Mouse (Mus musculus) forebrain, embryonic 10.5 days (tissue): ENCODE results near the gene Rtn2. TPM values are rescaled to one million over a fixed set of nuclear protein-coding genes. Genes with fewer than 3 reads are reported as not detected.

ENCODE experiments used
- DNase-seq: peaks from one replicate; pipeline ENCODE4 v3.0.0-alpha.2; 2017; ENCODE audit warnings: low spot score; ENCODE audit errors: extremely low spot score
- H3K27ac ChIP-seq: fragments of 300-500 bp; sonication (generic); 2 replicates; pipeline ENCODE4 v1.5.1; 2016; ENCODE audit warnings: mild to moderate bottlenecking
- H3K27me3 ChIP-seq: fragments of 300-500 bp; sonication (generic); 2 replicates; pipeline ENCODE4 v1.6.1; 2016; ENCODE audit warnings: mild to moderate bottlenecking; ENCODE audit not compliant: poor library complexity, severe bottlenecking
- H3K36me3 ChIP-seq: fragments of 300-500 bp; sonication (generic); replicated peaks from 2 replicates; pipeline ENCODE4 v1.6.1; 2016; ENCODE audit warnings: mild to moderate bottlenecking, moderate library complexity
- H3K4me1 ChIP-seq: fragments of 300-500 bp; sonication (generic); 2 replicates; pipeline ENCODE4 v1.6.1; 2016
- H3K4me3 ChIP-seq: fragments of 300-500 bp; sonication (generic); 2 replicates; pipeline ENCODE4 v1.5.1; 2016; ENCODE audit warnings: mild to moderate bottlenecking, moderate library complexity
- H3K9me3 ChIP-seq: fragments of 300-500 bp; sonication (generic); 2 replicates; pipeline ENCODE4 v1.6.1; 2016; ENCODE audit warnings: mild to moderate bottlenecking, moderate library complexity
- WGBS: fragments of 180-500 bp; shearing (Covaris S2); methylation state at CpG from one replicate; pipeline ENCODE4 v1.1.7; 2016; 5-methylcytosine and 5-hydroxymethylcytosine counted together
- polyA plus RNA-seq: library from polyadenylated mRNA; unstranded; fragments of >200 nt; fragmentation: Nextera tagmentation; extraction: Ambion mirVana; gene quantifications from 2 replicates; pipeline ENCODE4 v1.2.1, GENCODE M21; 2016

Rtn2 gene
- polyA plus RNA-seq, 1 experiment from 2014 or later, result 33.1 TPM

GRCm38 (mm10) chr7:19306819-19307738 lies 24.7 kb downstream of the Rtn2 start:
- H3K27me3 ChIP-seq, result peaks cover 73% of the 10 kb centered on the region
- peaks cover 57% of the 10 kb centered on the region for H3K4me1 ChIP-seq
- H3K4me3 ChIP-seq, result peak overlapping the region; percentile 78
- H3K36me3 ChIP-seq, result no peaks in the 10 kb centered on the region
- H3K27ac ChIP-seq, result 0 out of 2 replicates have a peak overlapping the region, but pooled peaks have one; percentile 17
- DNase-seq, result no peak
- H3K9me3 ChIP-seq, result no peaks in the 10 kb centered on the region
- 68% methylated on average over 25 of the region's 25 CpGs for WGBS

GRCm38 (mm10) chr7:19307739-19308453 lies 25.5 kb downstream of the Rtn2 start:
- H3K4me1 ChIP-seq, result peaks cover 55% of the 10 kb centered on the region
- 1% methylated on average over 18 of the region's 18 CpGs for WGBS
- peak overlapping the region; percentile 66 for H3K27ac ChIP-seq

GRCm38 (mm10) chr7:19308454-19309277 lies 26.2 kb downstream of the Rtn2 start:
- Histone ChIP-seq H3K4me1 (peaks cover 50% of the 10 kb centered on the region), H3K36me3 (no peaks in the 10 kb centered on the region), H3K4me3 (peak overlapping the region; percentile 78), H3K27ac (peak overlapping the region; percentile 66), H3K27me3 (peaks cover 67% of the 10 kb centered on the region), H3K9me3 (no peaks in the 10 kb centered on the region)
- under 1% methylated on average over 58 of the region's 58 CpGs for WGBS
- peak; percentile 98 for DNase-seq

More at GRCm38 (mm10) chr7:19307739-19308453, 25.5 kb downstream of the Rtn2 start:
- Histone ChIP-seq H3K27me3 (peaks cover 68% of the 10 kb centered on the region), H3K36me3 (no peaks in the 10 kb centered on the region), H3K9me3 (no peaks in the 10 kb centered on the region), H3K4me3 (peak overlapping the region; percentile 78)
- peak; percentile 60 for DNase-seq

GRCm38 (mm10) chr7:19309278-19309883 lies 27.0 kb downstream of the Rtn2 start:
- Histone ChIP-seq H3K36me3 (no peaks in the 10 kb centered on the region), H3K9me3 (no peaks in the 10 kb centered on the region), H3K27me3 (peaks cover 65% of the 10 kb centered on the region), H3K27ac (no peak overlapping the region), H3K4me1 (peaks cover 43% of the 10 kb centered on the region), H3K4me3 (peak overlapping the region; percentile 78)
- no peak for DNase-seq
- WGBS, result 2% methylated on average over 48 of the region's 48 CpGs

GRCm38 (mm10) chr7:19309884-19310641 lies 27.6 kb downstream of the Rtn2 start, which contains the start of gene Fosb:
Gene Fosb, minus strand, starts transcription at chr7:19310051.
- peak; percentile 94 for DNase-seq
- peaks cover 61% of the 10 kb centered on the region for H3K27me3 ChIP-seq

GRCm38 (mm10) chr7:19311991-19312390 lies 29.6 kb downstream of the Rtn2 start:
- peaks cover 54% of the 10 kb centered on the region for H3K27me3 ChIP-seq
- 39% methylated on average over 4 of the region's 4 CpGs for WGBS
- no peaks in the 10 kb centered on the region for H3K36me3 ChIP-seq
- no peak overlapping the region for H3K27ac ChIP-seq
- H3K4me3 ChIP-seq, result no peak overlapping the region
- DNase-seq, result no peak
- peaks cover 40% of the 10 kb centered on the region for H3K4me1 ChIP-seq
- H3K9me3 ChIP-seq, result no peaks in the 10 kb centered on the region

More at GRCm38 (mm10) chr7:19309884-19310641, 27.6 kb downstream of the Rtn2 start, which contains the start of gene Fosb:
- H3K27ac ChIP-seq, result peak within 1 kb of the TSS; percentile 77
- peak within 1 kb of the TSS; percentile 78 for H3K4me3 ChIP-seq
- no peaks in the 10 kb centered on the region for H3K9me3 ChIP-seq
- H3K36me3 ChIP-seq, result no peaks in the 10 kb centered on the region
- peaks cover 36% of the 10 kb centered on the region for H3K4me1 ChIP-seq
- WGBS, result under 1% methylated on average over 49 of the region's 49 CpGs

GRCm38 (mm10) chr7:19314033-19314432 lies 31.6 kb downstream of the Rtn2 start:
- no peak overlapping the region for H3K4me3 ChIP-seq
- H3K9me3 ChIP-seq, result no peaks in the 10 kb centered on the region
- WGBS, result 63% methylated on average over 5 of the region's 5 CpGs
- peaks cover 25% of the 10 kb centered on the region for H3K4me1 ChIP-seq
- no peaks in the 10 kb centered on the region for H3K36me3 ChIP-seq
- no peak for DNase-seq
- H3K27me3 ChIP-seq, result peaks cover 62% of the 10 kb centered on the region
- no peak overlapping the region for H3K27ac ChIP-seq

GRCm38 (mm10) chr7:19316451-19317161 lies 34.2 kb downstream of the Rtn2 start:
- H3K4me1 ChIP-seq, result peaks cover 29% of the 10 kb centered on the region
- H3K27me3 ChIP-seq, result peaks cover 61% of the 10 kb centered on the region
- no peaks in the 10 kb centered on the region for H3K36me3 ChIP-seq
- WGBS, result 49% methylated on average over 14 of the region's 14 CpGs
- no peak overlapping the region for H3K4me3 ChIP-seq
- H3K27ac ChIP-seq, result 0 out of 2 replicates have a peak overlapping the region, but pooled peaks have one; percentile 40
- H3K9me3 ChIP-seq, result no peaks in the 10 kb centered on the region
- no peak for DNase-seq

GRCm38 (mm10) chr7:19318201-19318600 lies 35.8 kb downstream of the Rtn2 start:
- Histone ChIP-seq H3K27me3 (peaks cover 59% of the 10 kb centered on the region), H3K36me3 (no peaks in the 10 kb centered on the region), H3K4me3 (no peak overlapping the region), H3K4me1 (peaks cover 34% of the 10 kb centered on the region), H3K9me3 (no peaks in the 10 kb centered on the region), H3K27ac (no peak overlapping the region)
- 82% methylated on average over 2 of the region's 2 CpGs for WGBS
- DNase-seq, result no peak

GRCm38 (mm10) chr7:19318676-19319075 lies 36.3 kb downstream of the Rtn2 start:
- no peak overlapping the region for H3K4me3 ChIP-seq
- no peak overlapping the region for H3K27ac ChIP-seq
- H3K9me3 ChIP-seq, result no peaks in the 10 kb centered on the region
- DNase-seq, result no peak
- H3K36me3 ChIP-seq, result no peaks in the 10 kb centered on the region
- H3K4me1 ChIP-seq, result peaks cover 34% of the 10 kb centered on the region
- H3K27me3 ChIP-seq, result peaks cover 55% of the 10 kb centered on the region
- 82% methylated on average over 7 of the region's 7 CpGs for WGBS

- peak overlapping the region; percentile 62 for H3K4me3 ChIP-seq
- 19% methylated on average over 9 of the region's 9 CpGs for WGBS
- H3K36me3 ChIP-seq, result no peaks in the 10 kb centered on the region
- no peaks in the 10 kb centered on the region for H3K9me3 ChIP-seq
- H3K4me1 ChIP-seq, result peaks cover 34% of the 10 kb centered on the region
- H3K27ac ChIP-seq, result peak overlapping the region; percentile 72
- DNase-seq, result no peak
- H3K27me3 ChIP-seq, result peaks cover 48% of the 10 kb centered on the region
Measured at GRCm38 (mm10) chr7:19319458-19319857, 37.0 kb downstream of the Rtn2 start.
